Mouse (Mus musculus) E14TG2a.4 (cell line): ENCODE data around the gene Fgd5.

Experiments
- CTCF ChIP-seq: conservative IDR thresholded peaks from 2 replicates; pipeline ENCODE4 v1.5.1; 2014; ENCODE audit warnings: low read length
- NANOG ChIP-seq: IDR thresholded peaks from 2 replicates; pipeline ENCODE4 v1.6.1; 2014; ENCODE audit warnings: borderline replicate concordance, low read length, mixed read lengths
- POU5F1 ChIP-seq: IDR thresholded peaks from 2 replicates; pipeline ENCODE4 v1.6.1; 2014; ENCODE audit warnings: low read length, borderline replicate concordance

DNA sequence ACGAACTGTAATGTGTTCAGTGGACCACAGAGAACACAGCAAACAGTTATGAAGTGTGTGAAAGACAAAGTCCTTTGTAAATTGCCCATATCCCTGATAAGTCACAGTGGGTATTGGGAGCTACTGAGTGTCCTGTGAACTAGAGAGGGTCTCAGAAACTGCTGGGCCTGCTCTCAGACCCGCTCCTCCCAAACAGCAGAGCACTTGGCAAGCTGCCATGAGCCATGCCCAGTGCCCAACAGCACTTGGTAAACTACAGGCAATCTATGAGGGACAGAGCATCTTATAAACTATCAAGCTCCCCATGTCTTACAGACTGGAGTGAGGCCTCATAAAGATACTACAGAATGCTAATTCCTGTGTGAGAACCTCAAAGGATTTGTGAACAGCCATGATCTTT lies 30.3 kb upstream of the Fgd5 start:
- TF ChIP-seq CTCF (no peak), NANOG (no peak), POU5F1 (no peak)
